Mouse (Mus musculus) left cerebral cortex, postnatal 14 days (tissue): ENCODE measurements around the gene Dlx4. TPM values are rescaled to one million over a fixed set of nuclear protein-coding genes. Genes with fewer than 3 reads are reported as not detected.

Experiments used
- DNase-seq, 2 experiments: peaks; one replicate each; pipeline ENCODE4 v3.0.0; 2021 to 2022; ENCODE audit warnings: low spot score in 2 of 2, mixed read lengths in 1 of 2
- intact Hi-C: fragments of 180-260 bp; cut with DNase I; formaldehyde crosslinking; loops from one replicate; pipeline ENCODE4 v1.15.1; 2025
- total RNA-seq, 2 experiments: library from RNA; stranded (reverse); gene quantifications; 2 replicates each; pipeline ENCODE4 v1.2.3; 2021

Dlx4 gene
- total RNA-seq, 2 experiments from 2014 or later: not detected

GRCm38 (mm10) chr11:95144091-95144945 lies 1.7 kb downstream of the Dlx4 start:
- intact Hi-C loops: loop anchor here (10.0 kb wide), 1 partner anchor 860 kb away; the partner anchor contains the start of gene Igf2bp1
- no peak for DNase-seq

- no peak for DNase-seq
- intact Hi-C loops: loop anchor here (10.0 kb wide), 1 partner anchor 861 kb away; the partner anchor contains the start of gene Igf2bp1
Measured at GRCm38 (mm10) chr11:95143663-95144062, 2.4 kb downstream of the Dlx4 start.

GRCm38 (mm10) chr11:95142980-95143575 lies 3.0 kb downstream of the Dlx4 start:
- no peak for DNase-seq
- intact Hi-C loops: loop anchor here (10.0 kb wide), 1 partner anchor 862 kb away; the partner anchor contains the start of gene Igf2bp1

- intact Hi-C loops: loop anchor here (10.0 kb wide), 1 partner anchor 863 kb away; the partner anchor contains the start of gene Igf2bp1
Measured at GRCm38 (mm10) chr11:95142258-95142657, 3.8 kb downstream of the Dlx4 start.

GRCm38 (mm10) chr11:95139871-95140270 lies 6.2 kb downstream of the Dlx4 start:
- intact Hi-C loops: loop anchor here (10.0 kb wide), 1 partner anchor 865 kb away; the partner anchor contains the start of gene Igf2bp1
- no peak for DNase-seq

More at GRCm38 (mm10) chr11:95142258-95142657, 3.8 kb downstream of the Dlx4 start:
- DNase-seq: no peak

- no peak for DNase-seq
- intact Hi-C loops: no loop called here
Measured at GRCm38 (mm10) chr11:95137281-95137680, 8.8 kb downstream of the Dlx4 start.

GRCm38 (mm10) chr11:95133321-95133720 lies 12.7 kb downstream of the Dlx4 start:
- intact Hi-C loops: no loop called here
- no peak for DNase-seq

- intact Hi-C loops: no loop called here
- DNase-seq: no peak
Measured at GRCm38 (mm10) chr11:95130668-95131252, 15.3 kb downstream of the Dlx4 start.

GRCm38 (mm10) chr11:95128359-95128758 lies 17.7 kb downstream of the Dlx4 start:
- intact Hi-C loops: no loop called here
- no peak for DNase-seq

GRCm38 (mm10) chr11:95126272-95127245 lies 19.5 kb downstream of the Dlx4 start:
- no peak for DNase-seq
- intact Hi-C loops: no loop called here

- intact Hi-C loops: no loop called here
- DNase-seq: no peak
Measured at GRCm38 (mm10) chr11:95125366-95125948, 20.6 kb downstream of the Dlx4 start.

- no peak for DNase-seq
- intact Hi-C loops: no loop called here
Measured at GRCm38 (mm10) chr11:95122100-95122489, 24.0 kb downstream of the Dlx4 start.

- no peak for DNase-seq
- intact Hi-C loops: no loop called here
Measured at GRCm38 (mm10) chr11:95121161-95122099, 24.6 kb downstream of the Dlx4 start.

GRCm38 (mm10) chr11:95120633-95121020 lies 25.4 kb downstream of the Dlx4 start:
- intact Hi-C loops: no loop called here

GRCm38 (mm10) chr11:95119990-95120632 lies 26.0 kb downstream of the Dlx4 start, which contains the start of gene Dlx3:
Dlx3 (plus strand) TSS chr11:95120119.
- DNase-seq: no peak
- intact Hi-C loops: loop anchor here (5.0 to 10.0 kb wide), 2 partner anchors 265 to 402 kb away; partner anchors contain the start of gene Slc35b1

More at GRCm38 (mm10) chr11:95120633-95121020, 25.4 kb downstream of the Dlx4 start:
- no peak for DNase-seq

GRCm38 (mm10) chr11:95118505-95118904 lies 27.6 kb downstream of the Dlx4 start:
- peak; percentile 77 to 84 for DNase-seq
- intact Hi-C loops: loop anchor here (1.0 to 10.0 kb wide), 3 partner anchors 133 to 404 kb away; partner anchors contain the start of gene Slc35b1

GRCm38 (mm10) chr11:95117030-95117429 lies 29.0 kb downstream of the Dlx4 start:
- DNase-seq: peak; percentile 81 to 84
- intact Hi-C loops: loop anchor here (1.0 to 10.0 kb wide), 3 partner anchors 115 to 405 kb away; partner anchors contain the start of gene Slc35b1
